Mouse (Mus musculus): ENCODE results near the gene Tbkbp1.

Gene Tbkbp1

GRCm38 (mm10) chr11:97127470-97128223 is 23.6 kb downstream of the Tbkbp1 start:
- no peak for DNase-seq (ENCODE audit: low read depth in 1 of 2, low spot score in 2 of 2)

- DNase-seq (ENCODE audit: low read depth in 1 of 2, low spot score in 2 of 2), result peak in 1 of 2 experiments; percentile 63
Observed at GRCm38 (mm10) chr11:97126645-97127468, 24.4 kb downstream of the Tbkbp1 start.

- DNase-seq (ENCODE audit: low read depth in 1 of 2, low spot score in 2 of 2), result no peak
Observed at GRCm38 (mm10) chr11:97124266-97125036, 26.8 kb downstream of the Tbkbp1 start.

GRCm38 (mm10) chr11:97123282-97123890 is 27.9 kb downstream of the Tbkbp1 start:
- no peak for DNase-seq (ENCODE audit: low read depth in 1 of 2, low spot score in 2 of 2)

- no peak for DNase-seq (ENCODE audit: low read depth in 1 of 2, low spot score in 2 of 2)
Observed at GRCm38 (mm10) chr11:97120641-97121040, 30.7 kb downstream of the Tbkbp1 start.

GRCm38 (mm10) chr11:97120221-97120620 is 31.1 kb downstream of the Tbkbp1 start:
- no peak for DNase-seq (ENCODE audit: low read depth in 1 of 2, low spot score in 2 of 2)

- DNase-seq (ENCODE audit: low read depth in 1 of 2, low spot score in 2 of 2), result no peak
Observed at GRCm38 (mm10) chr11:97115797-97116196, 35.5 kb downstream of the Tbkbp1 start.

- no peak for DNase-seq (ENCODE audit: low read depth in 1 of 2, low spot score in 2 of 2)
Observed at GRCm38 (mm10) chr11:97114671-97115601, 36.4 kb downstream of the Tbkbp1 start, which contains the start of gene Tbx21. TSS of gene Tbx21 (minus strand) at chr11:97115331.

- no peak for DNase-seq (ENCODE audit: low read depth in 1 of 2, low spot score in 2 of 2)
Observed at GRCm38 (mm10) chr11:97112519-97113125, 38.7 kb downstream of the Tbkbp1 start.

GRCm38 (mm10) chr11:97108976-97109375 is 42.3 kb downstream of the Tbkbp1 start:
- no peak for DNase-seq (ENCODE audit: low read depth in 1 of 2, low spot score in 2 of 2)

- DNase-seq (ENCODE audit: low read depth in 1 of 2, low spot score in 2 of 2), result no peak
Observed at GRCm38 (mm10) chr11:97104091-97104483, 47.2 kb downstream of the Tbkbp1 start.

- DNase-seq (ENCODE audit: low read depth in 1 of 2, low spot score in 2 of 2), result no peak
Observed at GRCm38 (mm10) chr11:97103163-97104090, 47.9 kb downstream of the Tbkbp1 start.

GRCm38 (mm10) chr11:97101722-97102121 is 49.6 kb downstream of the Tbkbp1 start:
- DNase-seq (ENCODE audit: low read depth in 1 of 2, low spot score in 2 of 2), result peak in 1 of 2 experiments; percentile 52

- DNase-seq (ENCODE audit: low read depth in 1 of 2, low spot score in 2 of 2), result no peak
Observed at GRCm38 (mm10) chr11:97098791-97099190, 52.5 kb downstream of the Tbkbp1 start.

GRCm38 (mm10) chr11:97094600-97094999 is 56.7 kb downstream of the Tbkbp1 start:
- DNase-seq (ENCODE audit: low read depth in 1 of 2, low spot score in 2 of 2), result no peak

GRCm38 (mm10) chr11:97086365-97086764 is 64.9 kb downstream of the Tbkbp1 start:
- no peak for DNase-seq (ENCODE audit: low read depth in 1 of 2, low spot score in 2 of 2)
